Mouse (Mus musculus): ENCODE data around the gene Adgra1.

DNA sequence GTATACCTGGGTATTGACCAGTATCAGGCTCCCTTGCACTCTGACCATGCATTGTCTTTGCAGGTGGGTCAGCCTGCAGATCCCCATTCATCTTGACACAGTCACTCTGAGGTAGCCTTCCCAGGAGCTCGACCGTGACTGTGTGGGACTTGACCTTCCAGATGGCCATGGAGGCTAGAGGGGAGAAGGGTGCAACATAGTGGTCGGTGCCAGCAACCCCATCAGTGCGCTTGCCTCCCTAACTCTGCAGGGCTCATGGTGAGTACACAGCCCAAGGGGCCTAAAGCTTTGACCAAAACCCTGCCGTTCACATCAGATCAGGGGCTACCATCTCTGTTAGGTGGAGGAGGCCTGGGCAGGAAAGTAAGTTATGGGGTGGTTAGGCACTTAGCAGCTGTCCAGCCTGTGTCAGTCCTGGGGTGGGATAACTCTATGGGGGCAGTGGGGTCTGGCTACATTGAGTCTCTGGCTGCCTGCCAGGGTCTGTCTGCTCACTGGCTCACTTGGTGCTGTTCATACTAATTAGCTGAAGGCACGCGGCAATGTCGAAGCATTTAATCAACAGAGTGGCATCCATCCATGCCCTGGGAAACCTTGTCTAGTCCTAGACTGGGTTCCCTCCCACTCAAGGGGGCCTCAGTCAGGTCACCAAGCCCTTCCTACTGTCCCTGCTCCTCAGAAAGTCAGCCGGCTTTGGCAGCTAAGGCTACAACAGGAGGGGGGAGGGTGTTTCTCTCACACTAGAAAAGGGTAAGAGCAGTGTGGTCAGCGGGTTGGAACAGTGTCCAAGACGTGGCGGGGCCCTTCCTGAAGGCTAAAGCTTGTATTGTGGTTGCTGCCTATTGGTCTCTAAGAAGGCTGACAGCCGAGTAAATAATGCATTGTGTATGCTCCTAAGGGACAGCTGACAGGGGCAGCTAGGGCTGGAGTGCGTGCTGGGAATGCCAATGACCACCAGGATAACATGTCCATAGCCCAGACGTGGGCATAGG lies 1.5 kb downstream of the Adgra1 start:
- TF ChIP-seq CTCF (IDR thresholded peaks at IDR 0.05; ENCODE audit: low read depth): no peak
- no peak for TF ChIP-seq EP300 (IDR thresholded peaks at IDR 0.05; ENCODE audit: low read depth)

All from liver, postnatal 0 days (tissue).